Mouse (Mus musculus) intestine, embryonic 14.5 days (tissue): ENCODE results near the gene Sidt1. TPM values are rescaled to one million over a fixed set of nuclear protein-coding genes. Genes with fewer than 3 reads are reported as not detected.

Experiments used
- ATAC-seq: fragments of 200-750 bp; cut with Nextera tagmentation; replicated peaks from 2 replicates; pipeline ENCODE4 v1.8.0; 2017; ENCODE audit warnings: low read depth, moderate number of reproducible peaks, moderate TSS enrichment, moderate library complexity; ENCODE audit not compliant: low FRiP score, low TSS enrichment
- DNase-seq: peaks from one replicate; pipeline ENCODE4 v3.0.0-alpha.2; 2018; ENCODE audit warnings: low spot score
- H3K27ac ChIP-seq: fragments of 300-500 bp; sonication (generic); 2 replicates; pipeline ENCODE4 v1.5.1; 2014; ENCODE audit warnings: low read depth, mild to moderate bottlenecking, control low read depth
- H3K27me3 ChIP-seq: fragments of 300-500 bp; sonication (generic); replicated peaks from 2 replicates; pipeline ENCODE4 v1.6.1; 2014; ENCODE audit warnings: low read length, control low read depth; ENCODE audit not compliant: control insufficient read depth, insufficient read depth
- H3K36me3 ChIP-seq: fragments of 300-500 bp; sonication (generic); 2 replicates; pipeline ENCODE4 v1.6.1; 2014; ENCODE audit warnings: low read length, control low read depth; ENCODE audit not compliant: control insufficient read depth, insufficient read depth
- H3K4me1 ChIP-seq: fragments of 300-500 bp; sonication (generic); replicated peaks from 2 replicates; pipeline ENCODE4 v1.6.1; 2014; ENCODE audit warnings: low read length, control low read depth, mixed read lengths; ENCODE audit not compliant: control insufficient read depth, insufficient read depth
- H3K4me2 ChIP-seq: fragments of 300-500 bp; sonication (generic); 2 replicates; pipeline ENCODE4 v1.6.1; 2014; ENCODE audit warnings: low read length
- H3K4me3 ChIP-seq: fragments of 300-500 bp; sonication (generic); 2 replicates; pipeline ENCODE4 v1.5.1; 2014; ENCODE audit warnings: low read depth, low read length, control low read depth, mixed read lengths
- H3K9ac ChIP-seq: fragments of 300-500 bp; sonication (generic); 2 replicates; pipeline ENCODE4 v1.6.1; 2014; ENCODE audit warnings: mild to moderate bottlenecking, low read length
- H3K9me3 ChIP-seq: fragments of 300-500 bp; sonication (generic); 2 replicates; pipeline ENCODE4 v1.6.1; 2016; ENCODE audit warnings: low read length, control low read depth; ENCODE audit not compliant: control insufficient read depth
- WGBS: fragments of 180-500 bp; shearing (Covaris S2); extraction: QIAGEN DNeasy Blood & Tissue Kit; methylation state at CpG from one replicate; pipeline ENCODE4 v1.1.7; 2014; 5-methylcytosine and 5-hydroxymethylcytosine counted together
- polyA plus RNA-seq: library from polyadenylated mRNA; unstranded; fragments of >200 nt; fragmentation: Nextera tagmentation; extraction: Ambion mirVana; gene quantifications from 2 replicates; pipeline ENCODE4 v1.2.1, GENCODE M21; 2014

Sidt1 gene
- polyA plus RNA-seq, 1 experiment from 2014 or later: 1.1 TPM

GRCm38 (mm10) chr16:44243323-44243722, 89.7 kb downstream of the Sidt1 start:
- Histone ChIP-seq H3K36me3 (no peaks in the 10 kb centered on the region), H3K27me3 (no peaks in the 10 kb centered on the region), H3K9me3 (0 out of 2 replicates have a peak, but pooled peaks cover 5% of the 10 kb centered on the region), H3K9ac (no peak overlapping the region), H3K4me1 (no peaks in the 10 kb centered on the region), H3K27ac (no peak overlapping the region), H3K4me2 (no peak overlapping the region), H3K4me3 (no peak overlapping the region)
- ATAC-seq (no peak), DNase-seq (no peak)
- WGBS: 64% methylated on average over 7 of the region's 7 CpGs

- 0% methylated on average over 1 of the region's 1 CpGs for WGBS
- no peak overlapping the region for H3K27ac ChIP-seq
- H3K4me2 ChIP-seq: no peak overlapping the region
- ATAC-seq (0 out of 2 replicates have a peak, but pooled peaks have one; percentile 54), DNase-seq (peak; percentile 82)
- no peaks in the 10 kb centered on the region for H3K36me3 ChIP-seq
- H3K4me3 ChIP-seq: no peak overlapping the region
- no peaks in the 10 kb centered on the region for H3K27me3 ChIP-seq
- no peak overlapping the region for H3K9ac ChIP-seq
- H3K9me3 ChIP-seq: 0 out of 2 replicates have a peak, but pooled peaks cover 5% of the 10 kb centered on the region
- no peaks in the 10 kb centered on the region for H3K4me1 ChIP-seq
Measured at GRCm38 (mm10) chr16:44242633-44243032, 90.4 kb downstream of the Sidt1 start.

GRCm38 (mm10) chr16:44240406-44240805, 92.6 kb downstream of the Sidt1 start:
- H3K9me3 ChIP-seq: no peaks in the 10 kb centered on the region

GRCm38 (mm10) chr16:44238835-44239263, 94.1 kb downstream of the Sidt1 start:
- ATAC-seq (no peak), DNase-seq (no peak)
- Histone ChIP-seq H3K4me2 (no peak overlapping the region), H3K4me3 (no peak overlapping the region), H3K9me3 (no peaks in the 10 kb centered on the region), H3K36me3 (no peaks in the 10 kb centered on the region), H3K9ac (no peak overlapping the region), H3K4me1 (no peaks in the 10 kb centered on the region), H3K27ac (no peak overlapping the region), H3K27me3 (no peaks in the 10 kb centered on the region)
- 41% methylated on average over 10 of the region's 10 CpGs for WGBS

More at GRCm38 (mm10) chr16:44240406-44240805, 92.6 kb downstream of the Sidt1 start:
- DNase-seq (peak; percentile 31), ATAC-seq (no peak)
- Histone ChIP-seq H3K27me3 (no peaks in the 10 kb centered on the region), H3K36me3 (no peaks in the 10 kb centered on the region), H3K4me2 (no peak overlapping the region), H3K27ac (no peak overlapping the region), H3K4me1 (no peaks in the 10 kb centered on the region), H3K4me3 (no peak overlapping the region), H3K9ac (no peak overlapping the region)
- WGBS: 66% methylated on average over 8 of the region's 8 CpGs

GRCm38 (mm10) chr16:44237836-44238235, 95.2 kb downstream of the Sidt1 start:
- DNase-seq (no peak), ATAC-seq (no peak)
- H3K9me3 ChIP-seq: no peaks in the 10 kb centered on the region
- H3K4me1 ChIP-seq: no peaks in the 10 kb centered on the region
- no peak overlapping the region for H3K4me2 ChIP-seq
- H3K36me3 ChIP-seq: no peaks in the 10 kb centered on the region
- no peaks in the 10 kb centered on the region for H3K27me3 ChIP-seq
- no peak overlapping the region for H3K4me3 ChIP-seq
- H3K9ac ChIP-seq: no peak overlapping the region
- WGBS: 77% methylated on average over 3 of the region's 3 CpGs
- no peak overlapping the region for H3K27ac ChIP-seq

GRCm38 (mm10) chr16:44233019-44233418, 100.0 kb downstream of the Sidt1 start:
- 87% methylated on average over 7 of the region's 7 CpGs for WGBS

GRCm38 (mm10) chr16:44226706-44227291, 106.2 kb downstream of the Sidt1 start:
- no peak overlapping the region for H3K27ac ChIP-seq
- H3K36me3 ChIP-seq: peaks cover 4% of the 10 kb centered on the region; the same call in 1 of the 2 replicates
- no peaks in the 10 kb centered on the region for H3K9me3 ChIP-seq
- WGBS: 87% methylated on average over 13 of the region's 13 CpGs
- H3K4me1 ChIP-seq: no peaks in the 10 kb centered on the region
- no peak overlapping the region for H3K9ac ChIP-seq
- H3K27me3 ChIP-seq: no peaks in the 10 kb centered on the region
- no peak for ATAC-seq
- no peak overlapping the region for H3K4me2 ChIP-seq
- DNase-seq: no peak
- no peak overlapping the region for H3K4me3 ChIP-seq

More at GRCm38 (mm10) chr16:44233019-44233418, 100.0 kb downstream of the Sidt1 start:
- Histone ChIP-seq H3K27ac (no peak overlapping the region), H3K9ac (no peak overlapping the region), H3K4me2 (no peak overlapping the region), H3K4me1 (no peaks in the 10 kb centered on the region), H3K9me3 (no peaks in the 10 kb centered on the region), H3K36me3 (no peaks in the 10 kb centered on the region), H3K4me3 (no peak overlapping the region), H3K27me3 (no peaks in the 10 kb centered on the region)
- no peak for DNase-seq
- no peak for ATAC-seq

- Histone ChIP-seq H3K27ac (no peak overlapping the region), H3K9me3 (no peaks in the 10 kb centered on the region), H3K4me1 (no peaks in the 10 kb centered on the region), H3K36me3 (peaks cover 55% of the 10 kb centered on the region), H3K9ac (no peak overlapping the region), H3K4me3 (no peak overlapping the region), H3K27me3 (no peaks in the 10 kb centered on the region), H3K4me2 (no peak overlapping the region)
- no peak for DNase-seq
- no peak for ATAC-seq
- whole genome bisulfite sequencing: 78% methylated on average over 6 of the region's 6 CpGs
Measured at GRCm38 (mm10) chr16:44221463-44221862, 111.5 kb downstream of the Sidt1 start.

- 98% methylated on average over 7 of the region's 7 CpGs for whole genome bisulfite sequencing
- no peak overlapping the region for H3K27ac ChIP-seq
- no peaks in the 10 kb centered on the region for H3K4me1 ChIP-seq
- no peaks in the 10 kb centered on the region for H3K9me3 ChIP-seq
- no peak overlapping the region for H3K9ac ChIP-seq
- ATAC-seq: no peak
- peaks cover 92% of the 10 kb centered on the region for H3K36me3 ChIP-seq
- DNase-seq: no peak
- H3K27me3 ChIP-seq: no peaks in the 10 kb centered on the region
- H3K4me2 ChIP-seq: no peak overlapping the region
- H3K4me3 ChIP-seq: no peak overlapping the region
Measured at GRCm38 (mm10) chr16:44216417-44216816, 116.6 kb downstream of the Sidt1 start.
